Mouse (Mus musculus): ENCODE measurements at regions not wholly inside any gene's neighbourhood (a gene's known extent, or its start where the extent isn't known, plus 50 kb on each side); places are given as distances from the start of the nearest gene placed in this dataset.

GRCm38 (mm10) chr16:24172065-24172464, 183.4 kb upstream of the Bcl6 start:
- no peak for TF ChIP-seq CTCF (IDR thresholded peaks at IDR 0.05; ENCODE audit: extremely low read depth, insufficient read depth, insufficient read length, insufficient replicate concordance)
- TF ChIP-seq POLR2A (IDR thresholded peaks at IDR 0.05; ENCODE audit: low read depth, low read length), result no peak

Data from spleen, adult 2 months (tissue).